Mouse (Mus musculus) liver, embryonic 11.5 days (tissue): Measurements from ENCODE around the gene F13a1. TPM values are rescaled to one million over a fixed set of nuclear protein-coding genes. Genes with fewer than 3 reads are reported as not detected.

Experiments used
- ATAC-seq: fragments of 200-750 bp; cut with Nextera tagmentation; replicated peaks from 2 replicates; pipeline ENCODE4 v1.8.0; 2017; ENCODE audit warnings: moderate number of reproducible peaks, mild to moderate bottlenecking, moderate TSS enrichment, moderate library complexity; ENCODE audit not compliant: low FRiP score
- DNase-seq: peaks from one replicate; pipeline ENCODE4 v3.0.0-alpha.2; 2017; ENCODE audit warnings: low spot score
- H3K27ac ChIP-seq: fragments of 300-500 bp; sonication (generic); 2 replicates; pipeline ENCODE4 v1.5.1; 2014; ENCODE audit warnings: mild to moderate bottlenecking, low read depth, low read length, control low read depth
- H3K27me3 ChIP-seq: fragments of 300-500 bp; sonication (generic); replicated peaks from 2 replicates; pipeline ENCODE4 v1.6.1; 2014; ENCODE audit warnings: low read length, mixed read lengths; ENCODE audit not compliant: control insufficient read depth, insufficient read depth
- H3K36me3 ChIP-seq: fragments of 300-500 bp; sonication (generic); 2 replicates; pipeline ENCODE4 v1.6.1; 2014; ENCODE audit warnings: mild to moderate bottlenecking, low read length, moderate library complexity, mixed read lengths; ENCODE audit not compliant: control insufficient read depth, insufficient read depth
- H3K4me1 ChIP-seq: fragments of 300-500 bp; sonication (generic); replicated peaks from 2 replicates; pipeline ENCODE4 v1.6.1; 2014; ENCODE audit warnings: low read length, mixed read lengths; ENCODE audit not compliant: control insufficient read depth, insufficient read depth
- H3K4me2 ChIP-seq: fragments of 300-500 bp; sonication (generic); 2 replicates; pipeline ENCODE4 v1.6.1; 2014; ENCODE audit warnings: mild to moderate bottlenecking, control low read depth, moderate library complexity
- H3K4me3 ChIP-seq: fragments of 300-500 bp; sonication (generic); 2 replicates; pipeline ENCODE4 v1.5.1; 2014; ENCODE audit warnings: low read depth, low read length, control low read depth
- H3K9ac ChIP-seq: fragments of 300-500 bp; sonication (generic); 2 replicates; pipeline ENCODE4 v1.6.1; 2014; ENCODE audit warnings: low read depth, low read length, control low read depth
- H3K9me3 ChIP-seq: fragments of 300-500 bp; sonication (generic); 2 replicates; pipeline ENCODE4 v1.6.1; 2016; ENCODE audit warnings: low read length, inconsistent platforms, mixed read lengths; ENCODE audit not compliant: control insufficient read depth
- WGBS: fragments of 180-500 bp; shearing (Covaris S2); extraction: QIAGEN DNeasy Blood & Tissue Kit; methylation state at CpG from one replicate; pipeline ENCODE4 v1.1.7; 2014; 5-methylcytosine and 5-hydroxymethylcytosine counted together
- polyA plus RNA-seq: library from polyadenylated mRNA; unstranded; fragments of >200 nt; fragmentation: Nextera tagmentation; extraction: Ambion mirVana; gene quantifications from 2 replicates; pipeline ENCODE4 v1.2.1, GENCODE M21; 2014

F13a1 gene
- polyA plus RNA-seq, 1 experiment from 2014 or later = 7.9 TPM

- 67% methylated on average over 4 of the region's 4 CpGs for WGBS
- no peaks in the 10 kb centered on the region for H3K36me3 ChIP-seq
- no peak overlapping the region for H3K4me3 ChIP-seq
- no peaks in the 10 kb centered on the region for H3K4me1 ChIP-seq
- ATAC-seq (no peak), DNase-seq (no peak)
- no peak overlapping the region for H3K27ac ChIP-seq
- H3K27me3 ChIP-seq = no peaks in the 10 kb centered on the region
- H3K9me3 ChIP-seq = no peaks in the 10 kb centered on the region
- H3K4me2 ChIP-seq = no peak overlapping the region
- H3K9ac ChIP-seq = no peak overlapping the region
Observed at GRCm38 (mm10) chr13:36919737-36920136, 130.3 kb downstream of the F13a1 start.

GRCm38 (mm10) chr13:36903885-36904284 lies 146.2 kb downstream of the F13a1 start:
- H3K9me3 ChIP-seq = no peaks in the 10 kb centered on the region
- no peak overlapping the region for H3K4me2 ChIP-seq
- H3K36me3 ChIP-seq = no peaks in the 10 kb centered on the region
- H3K4me1 ChIP-seq = no peaks in the 10 kb centered on the region
- 43% methylated on average over 4 of the region's 4 CpGs for WGBS
- H3K27me3 ChIP-seq = no peaks in the 10 kb centered on the region
- no peak overlapping the region for H3K9ac ChIP-seq
- ATAC-seq = no peak
- no peak overlapping the region for H3K27ac ChIP-seq
- no peak for DNase-seq
- no peak overlapping the region for H3K4me3 ChIP-seq

- Histone ChIP-seq H3K9ac (no peak overlapping the region), H3K36me3 (no peaks in the 10 kb centered on the region), H3K9me3 (no peaks in the 10 kb centered on the region), H3K27ac (no peak overlapping the region), H3K27me3 (no peaks in the 10 kb centered on the region), H3K4me3 (no peak overlapping the region), H3K4me2 (no peak overlapping the region), H3K4me1 (no peaks in the 10 kb centered on the region)
- ATAC-seq (no peak), DNase-seq (no peak)
- WGBS = 71% methylated on average over 1 of the region's 1 CpGs
Observed at GRCm38 (mm10) chr13:36903447-36903846, 146.6 kb downstream of the F13a1 start.

GRCm38 (mm10) chr13:36901603-36902002 lies 148.4 kb downstream of the F13a1 start:
- no peak overlapping the region for H3K9ac ChIP-seq
- H3K27me3 ChIP-seq = no peaks in the 10 kb centered on the region
- H3K9me3 ChIP-seq = no peaks in the 10 kb centered on the region
- no peaks in the 10 kb centered on the region for H3K36me3 ChIP-seq
- H3K4me3 ChIP-seq = no peak overlapping the region
- no peak for ATAC-seq
- H3K4me2 ChIP-seq = no peak overlapping the region
- DNase-seq = no peak
- no peak overlapping the region for H3K27ac ChIP-seq
- no peaks in the 10 kb centered on the region for H3K4me1 ChIP-seq
- WGBS = 57% methylated on average over 3 of the region's 3 CpGs

GRCm38 (mm10) chr13:36901016-36901415 lies 149.0 kb downstream of the F13a1 start:
- 62% methylated on average over 3 of the region's 3 CpGs for WGBS
- no peak overlapping the region for H3K4me2 ChIP-seq
- DNase-seq = no peak
- no peak overlapping the region for H3K9ac ChIP-seq
- no peaks in the 10 kb centered on the region for H3K9me3 ChIP-seq
- no peak overlapping the region for H3K4me3 ChIP-seq
- no peak overlapping the region for H3K27ac ChIP-seq
- no peaks in the 10 kb centered on the region for H3K27me3 ChIP-seq
- ATAC-seq = no peak
- no peaks in the 10 kb centered on the region for H3K36me3 ChIP-seq
- no peaks in the 10 kb centered on the region for H3K4me1 ChIP-seq

DNA sequence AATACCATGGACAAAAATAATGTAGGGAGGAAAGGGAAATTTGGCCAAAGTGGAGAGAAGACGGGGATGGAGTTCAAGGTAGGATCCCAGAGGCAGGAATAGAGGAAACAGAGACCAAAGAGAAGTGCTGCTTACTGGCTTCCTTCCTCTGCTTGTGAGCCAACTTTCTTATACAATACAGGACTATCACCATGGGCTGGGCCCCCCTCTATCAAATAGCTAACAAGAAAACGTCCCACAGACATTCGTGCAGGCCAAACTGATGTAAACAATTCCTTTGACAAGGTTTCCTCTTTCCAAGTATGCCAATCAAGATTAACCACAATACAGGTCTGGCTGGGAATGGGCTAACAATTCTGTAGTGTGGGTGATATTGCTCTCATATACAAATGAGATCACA lies 154.0 kb downstream of the F13a1 start:
- Histone ChIP-seq H3K9ac (no peak overlapping the region), H3K27me3 (no peaks in the 10 kb centered on the region), H3K9me3 (no peaks in the 10 kb centered on the region), H3K36me3 (no peaks in the 10 kb centered on the region), H3K4me1 (no peaks in the 10 kb centered on the region), H3K4me3 (no peak overlapping the region), H3K27ac (no peak overlapping the region), H3K4me2 (no peak overlapping the region)
- ATAC-seq (no peak), DNase-seq (no peak)
- WGBS = 47% methylated on average over 3 of the region's 3 CpGs

- DNase-seq (no peak), ATAC-seq (no peak)
- WGBS = 93% methylated on average over 3 of the region's 3 CpGs
- no peaks in the 10 kb centered on the region for H3K27me3 ChIP-seq
- no peaks in the 10 kb centered on the region for H3K36me3 ChIP-seq
- no peak overlapping the region for H3K9ac ChIP-seq
- no peak overlapping the region for H3K4me2 ChIP-seq
- no peaks in the 10 kb centered on the region for H3K9me3 ChIP-seq
- no peak overlapping the region for H3K4me3 ChIP-seq
- H3K27ac ChIP-seq = no peak overlapping the region
- no peaks in the 10 kb centered on the region for H3K4me1 ChIP-seq
Observed at GRCm38 (mm10) chr13:36893762-36894161, 156.3 kb downstream of the F13a1 start.

- H3K9ac ChIP-seq = no peak overlapping the region
- no peaks in the 10 kb centered on the region for H3K9me3 ChIP-seq
- H3K4me1 ChIP-seq = no peaks in the 10 kb centered on the region
- H3K27me3 ChIP-seq = no peaks in the 10 kb centered on the region
- H3K27ac ChIP-seq = no peak overlapping the region
- no peak overlapping the region for H3K4me3 ChIP-seq
- no peak overlapping the region for H3K4me2 ChIP-seq
- 83% methylated on average over 1 of the region's 1 CpGs for WGBS
- ATAC-seq (no peak), DNase-seq (no peak)
- H3K36me3 ChIP-seq = no peaks in the 10 kb centered on the region
Observed at GRCm38 (mm10) chr13:36892216-36892615, 157.8 kb downstream of the F13a1 start.

- Histone ChIP-seq H3K27me3 (no peaks in the 10 kb centered on the region), H3K9me3 (no peaks in the 10 kb centered on the region), H3K4me1 (no peaks in the 10 kb centered on the region), H3K4me2 (no peak overlapping the region), H3K27ac (no peak overlapping the region), H3K36me3 (no peaks in the 10 kb centered on the region), H3K4me3 (no peak overlapping the region), H3K9ac (no peak overlapping the region)
- 86% methylated on average over 7 of the region's 7 CpGs for WGBS
- ATAC-seq (no peak), DNase-seq (no peak)
Observed at GRCm38 (mm10) chr13:36885973-36886372, 164.1 kb downstream of the F13a1 start.
